Mouse (Mus musculus) mouse embryonic stem cell (cell line): ENCODE measurements around the gene Gper1.
"Not testable (repeated sequence)": the region's sequence is repeated elsewhere in the genome, so short reads cannot be mapped to it uniquely, and the experiment has no call there.

Experiments
- in situ Hi-C, 2 experiments: fragments of 300-500 bp; cut with MboI; formaldehyde crosslinking; loops; 1 replicate in 1 of 2; 3 replicates in 1 of 2; pipeline ENCODE4 v1.14.3; 2019 to 2020; ENCODE audit warnings: low sequenced_read_pairs in 2 of 2, low pct_unique_long_range_greater_than_20kb in 1 of 2, mixed read lengths in 1 of 2; ENCODE audit not compliant: unreplicated experiment in 1 of 2

Gper1 gene

GRCm38 (mm10) chr5:139388694-139389675 lies 34.0 kb upstream of the Gper1 start:
- in situ Hi-C loops, result no loop called here

GRCm38 (mm10) chr5:139389676-139390061 lies 33.3 kb upstream of the Gper1 start:
- in situ Hi-C loops, result no loop called here

GRCm38 (mm10) chr5:139390324-139391119 lies 32.4 kb upstream of the Gper1 start:
- in situ Hi-C loops, result not testable (repeated sequence)

GRCm38 (mm10) chr5:139391309-139391990 lies 31.5 kb upstream of the Gper1 start:
- in situ Hi-C loops, result no loop called here

- in situ Hi-C loops, result no loop called here
Observed at GRCm38 (mm10) chr5:139392219-139393196, 30.4 kb upstream of the Gper1 start.

- in situ Hi-C loops, result no loop called here
Observed at GRCm38 (mm10) chr5:139393197-139393588, 29.8 kb upstream of the Gper1 start.

GRCm38 (mm10) chr5:139394399-139394798 lies 28.6 kb upstream of the Gper1 start:
- in situ Hi-C loops, result no loop called here

- in situ Hi-C loops, result no loop called here
Observed at GRCm38 (mm10) chr5:139395528-139395927, 27.4 kb upstream of the Gper1 start.

- in situ Hi-C loops, result no loop called here
Observed at GRCm38 (mm10) chr5:139397359-139397916, 25.5 kb upstream of the Gper1 start.

GRCm38 (mm10) chr5:139397959-139398753 lies 24.8 kb upstream of the Gper1 start:
- in situ Hi-C loops, result no loop called here

- in situ Hi-C loops, result no loop called here
Observed at GRCm38 (mm10) chr5:139398786-139399185, 24.2 kb upstream of the Gper1 start.

GRCm38 (mm10) chr5:139399991-139400390 lies 23.0 kb upstream of the Gper1 start:
- in situ Hi-C loops, result no loop called here

- in situ Hi-C loops, result no loop called here
Observed at GRCm38 (mm10) chr5:139402106-139402505, 20.8 kb upstream of the Gper1 start.

GRCm38 (mm10) chr5:139403692-139404260 lies 19.2 kb upstream of the Gper1 start:
- in situ Hi-C loops, result no loop called here

- in situ Hi-C loops, result no loop called here
Observed at GRCm38 (mm10) chr5:139404801-139405401, 18.1 kb upstream of the Gper1 start, which contains the start of gene C130050O18Rik. TSS of gene C130050O18Rik (plus strand) at chr5:139405280.

- in situ Hi-C loops, result no loop called here
Observed at GRCm38 (mm10) chr5:139405478-139405877, 17.5 kb upstream of the Gper1 start.
